Mouse (Mus musculus): ENCODE results near the gene Btn2a2. TPM values are rescaled to one million over a fixed set of nuclear protein-coding genes. Genes with fewer than 3 reads are reported as not detected.

Gene Btn2a2
- polyA plus RNA-seq, 1 experiment from 2014 or later: 0.14 TPM

DNA sequence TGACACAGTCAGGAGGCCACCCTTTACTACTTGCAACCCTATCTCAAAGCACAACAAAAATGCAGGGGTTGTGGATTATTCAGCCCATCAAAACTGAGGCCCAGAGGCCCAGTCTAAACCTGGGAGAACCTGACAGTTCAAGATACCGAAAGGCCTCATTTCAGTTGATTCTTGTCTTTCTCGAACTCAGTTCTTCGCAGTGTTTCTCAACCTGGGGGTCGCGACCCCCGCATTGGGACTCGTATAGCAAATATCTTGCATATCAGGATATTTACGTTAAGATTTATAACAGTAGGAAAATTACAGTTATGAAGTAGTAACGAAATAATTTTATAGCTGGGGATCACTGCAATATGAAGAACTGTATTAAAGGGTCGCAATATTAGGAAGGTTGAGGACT is 37.2 kb upstream of the Btn2a2 start:
- WGBS: 2% methylated on average over 10 of the region's 10 CpGs
- Histone ChIP-seq H3K27ac (ENCODE audit: low read depth) (no peak overlapping the region), H3K9me3 (ENCODE audit: control insufficient read depth, low read length) (no peaks in the 10 kb centered on the region), H3K4me2 (ENCODE audit: low read length) (peak overlapping the region; percentile 62), H3K36me3 (ENCODE audit: control insufficient read depth, insufficient read depth, low read length) (no peaks in the 10 kb centered on the region), H3K9ac (ENCODE audit: low read length) (no peak overlapping the region), H3K4me1 (replicated peaks; ENCODE audit: control insufficient read depth, insufficient read depth, low read length) (0 out of 2 replicates have a peak, but pooled peaks cover 8% of the 10 kb centered on the region), H3K27me3 (replicated peaks; ENCODE audit: control insufficient read depth, insufficient read depth, low read length) (no peaks in the 10 kb centered on the region), H3K4me3 (ENCODE audit: low read depth, low read length) (peak overlapping the region; percentile 47)
- DNase-seq (ENCODE audit: low spot score): peak; percentile 70
- ATAC-seq (replicated peaks; ENCODE audit: low FRiP score, low TSS enrichment, low read depth): no peak

DNA sequence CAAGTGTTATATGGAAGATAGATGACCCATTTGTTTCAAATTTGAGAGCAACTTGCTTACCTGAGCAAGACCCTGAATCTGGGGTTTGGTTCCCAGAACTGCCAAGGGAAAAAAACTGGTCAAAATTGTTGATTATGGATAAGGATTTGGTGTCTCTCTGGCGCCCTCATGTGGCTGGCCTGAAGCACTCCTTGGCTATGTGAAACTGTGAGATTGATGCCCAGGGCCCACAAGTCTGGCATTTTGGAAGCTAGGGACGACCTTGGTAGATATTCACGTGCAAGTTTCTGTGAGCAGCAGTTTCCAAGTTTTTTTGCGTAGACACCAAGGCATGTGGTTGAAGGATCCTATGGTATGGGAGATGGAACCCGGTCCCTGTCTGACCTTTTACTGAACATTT is 36.0 kb upstream of the Btn2a2 start:
- no peaks in the 10 kb centered on the region for H3K36me3 ChIP-seq (ENCODE audit: control insufficient read depth, insufficient read depth, low read length)
- 0 out of 2 replicates have a peak, but pooled peaks cover 8% of the 10 kb centered on the region for H3K4me1 ChIP-seq (replicated peaks; ENCODE audit: control insufficient read depth, insufficient read depth, low read length)
- no peak overlapping the region for H3K4me3 ChIP-seq (ENCODE audit: low read depth, low read length)
- H3K9ac ChIP-seq (ENCODE audit: low read length): no peak overlapping the region
- no peak overlapping the region for H3K4me2 ChIP-seq (ENCODE audit: low read length)
- peak; percentile 93 for DNase-seq (ENCODE audit: low spot score)
- 8% methylated on average over 5 of the region's 5 CpGs for WGBS
- no peak overlapping the region for H3K27ac ChIP-seq (ENCODE audit: low read depth)
- no peaks in the 10 kb centered on the region for H3K27me3 ChIP-seq (replicated peaks; ENCODE audit: control insufficient read depth, insufficient read depth, low read length)
- no peaks in the 10 kb centered on the region for H3K9me3 ChIP-seq (ENCODE audit: control insufficient read depth, low read length)
- ATAC-seq (replicated peaks; ENCODE audit: low FRiP score, low TSS enrichment, low read depth): no peak

DNA sequence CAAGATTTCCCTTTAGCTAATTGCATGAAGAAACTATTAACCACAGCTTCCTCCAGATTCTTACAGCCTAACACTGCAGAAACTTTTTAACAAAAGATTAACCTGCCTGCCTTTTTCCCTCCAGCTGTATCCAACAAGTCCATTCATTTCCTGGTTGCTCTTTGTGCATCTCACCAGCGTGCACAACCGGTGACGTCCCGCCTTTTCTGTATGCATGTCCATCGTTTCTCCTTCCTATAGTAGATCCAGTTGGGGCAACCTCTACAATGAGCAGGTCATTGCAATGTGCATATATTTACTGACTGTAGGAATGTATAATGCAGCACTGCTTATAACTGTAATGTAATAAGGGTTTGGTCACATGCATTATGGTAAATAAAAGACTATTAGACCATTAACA is 35.3 kb upstream of the Btn2a2 start:
- no peak for DNase-seq (ENCODE audit: low spot score)
- H3K36me3 ChIP-seq (ENCODE audit: control insufficient read depth, insufficient read depth, low read length): no peaks in the 10 kb centered on the region
- H3K4me2 ChIP-seq (ENCODE audit: low read length): no peak overlapping the region
- H3K27ac ChIP-seq (ENCODE audit: low read depth): no peak overlapping the region
- no peak for ATAC-seq (replicated peaks; ENCODE audit: low FRiP score, low TSS enrichment, low read depth)
- H3K9me3 ChIP-seq (ENCODE audit: control insufficient read depth, low read length): no peaks in the 10 kb centered on the region
- H3K27me3 ChIP-seq (replicated peaks; ENCODE audit: control insufficient read depth, insufficient read depth, low read length): no peaks in the 10 kb centered on the region
- no peak overlapping the region for H3K9ac ChIP-seq (ENCODE audit: low read length)
- WGBS: 55% methylated on average over 5 of the region's 5 CpGs
- H3K4me1 ChIP-seq (replicated peaks; ENCODE audit: control insufficient read depth, insufficient read depth, low read length): 0 out of 2 replicates have a peak, but pooled peaks cover 2% of the 10 kb centered on the region
- no peak overlapping the region for H3K4me3 ChIP-seq (ENCODE audit: low read depth, low read length)

DNA sequence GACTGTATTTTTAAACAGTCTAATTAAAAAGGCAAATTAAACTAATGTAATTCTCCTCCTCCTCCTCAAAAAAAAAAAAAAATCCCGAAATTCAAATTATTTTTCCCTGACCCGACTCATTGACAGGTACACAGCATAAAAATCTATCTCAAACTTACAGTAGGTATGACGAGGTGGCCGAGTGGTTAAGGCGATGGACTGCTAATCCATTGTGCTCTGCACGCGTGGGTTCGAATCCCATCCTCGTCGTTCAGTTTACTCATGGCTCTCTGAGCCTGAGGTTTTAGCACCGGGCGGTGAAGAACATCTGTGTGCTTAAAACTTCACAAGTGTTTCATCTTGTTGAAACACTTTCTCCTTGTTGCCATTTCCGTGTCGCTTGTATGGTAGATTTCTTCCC is 33.0 kb upstream of the Btn2a2 start:
- Histone ChIP-seq H3K9me3 (ENCODE audit: control insufficient read depth, low read length) (no peaks in the 10 kb centered on the region), H3K27ac (ENCODE audit: low read depth) (no peak overlapping the region), H3K4me1 (replicated peaks; ENCODE audit: control insufficient read depth, insufficient read depth, low read length) (no peaks in the 10 kb centered on the region), H3K27me3 (replicated peaks; ENCODE audit: control insufficient read depth, insufficient read depth, low read length) (no peaks in the 10 kb centered on the region), H3K4me2 (ENCODE audit: low read length) (peak overlapping the region; percentile 36), H3K36me3 (ENCODE audit: control insufficient read depth, insufficient read depth, low read length) (no peaks in the 10 kb centered on the region), H3K4me3 (ENCODE audit: low read depth, low read length) (no peak overlapping the region), H3K9ac (ENCODE audit: low read length) (no peak overlapping the region)
- 2% methylated on average over 14 of the region's 14 CpGs for whole genome bisulfite sequencing
- DNase-seq (ENCODE audit: low spot score): peak; percentile 87
- ATAC-seq (replicated peaks; ENCODE audit: low FRiP score, low TSS enrichment, low read depth): no peak

DNA sequence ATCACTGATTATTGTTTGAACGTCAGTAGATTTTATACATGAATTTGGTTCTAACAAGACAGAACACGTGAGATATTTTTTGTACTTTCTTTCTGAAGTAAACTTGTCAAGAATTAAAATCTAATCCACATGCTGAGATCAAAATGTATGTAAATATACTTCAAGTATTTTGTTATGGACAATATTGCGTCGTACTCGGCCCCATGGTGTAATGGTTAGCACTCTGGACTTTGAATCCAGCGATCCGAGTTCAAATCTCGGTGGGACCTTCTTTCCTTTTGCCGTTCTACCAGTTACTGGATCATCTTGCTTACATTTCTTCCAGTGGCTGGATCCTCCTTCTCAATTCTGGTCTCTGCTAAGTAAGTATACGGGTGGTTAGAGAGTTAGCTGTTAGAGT is 30.8 kb upstream of the Btn2a2 start:
- Histone ChIP-seq H3K27ac (ENCODE audit: low read depth) (0 out of 2 replicates have a peak overlapping the region, but pooled peaks have one; percentile 57), H3K9me3 (ENCODE audit: control insufficient read depth, low read length) (no peaks in the 10 kb centered on the region), H3K9ac (ENCODE audit: low read length) (peak overlapping the region; percentile 22; the same call in 1 of the 2 replicates), H3K27me3 (replicated peaks; ENCODE audit: control insufficient read depth, insufficient read depth, low read length) (no peaks in the 10 kb centered on the region), H3K4me1 (replicated peaks; ENCODE audit: control insufficient read depth, insufficient read depth, low read length) (0 out of 2 replicates have a peak, but pooled peaks cover 4% of the 10 kb centered on the region), H3K36me3 (ENCODE audit: control insufficient read depth, insufficient read depth, low read length) (no peaks in the 10 kb centered on the region), H3K4me3 (ENCODE audit: low read depth, low read length) (peak overlapping the region; percentile 70), H3K4me2 (ENCODE audit: low read length) (peak overlapping the region; percentile 93)
- WGBS: 0% methylated on average over 10 of the region's 10 CpGs
- peak; percentile 45; the same call in 1 of the 2 replicates for ATAC-seq (replicated peaks; ENCODE audit: low FRiP score, low TSS enrichment, low read depth)
- peak; percentile 92 for DNase-seq (ENCODE audit: low spot score)

DNA sequence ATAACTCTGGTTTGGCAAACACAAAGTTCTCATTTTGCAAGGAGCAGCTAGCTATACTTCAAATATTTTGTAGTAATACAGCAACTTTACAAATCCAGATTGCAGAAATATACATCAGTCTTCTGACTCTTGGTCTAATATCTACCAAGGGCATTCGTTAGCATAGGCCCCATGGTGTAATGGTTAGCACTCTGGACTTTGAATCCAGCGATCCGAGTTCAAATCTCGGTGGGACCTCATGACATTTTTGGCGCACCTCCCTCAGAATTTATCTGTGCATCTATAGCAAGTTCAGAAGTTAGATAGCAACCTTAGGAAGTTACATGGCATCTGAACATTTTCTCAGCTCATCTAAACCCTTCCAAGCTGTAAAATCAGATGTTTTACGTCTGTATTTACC is 30.2 kb upstream of the Btn2a2 start:
- WGBS: under 1% methylated on average over 6 of the region's 6 CpGs
- H3K9ac ChIP-seq (ENCODE audit: low read length): peak overlapping the region; percentile 22; the same call in 1 of the 2 replicates
- H3K27ac ChIP-seq (ENCODE audit: low read depth): 0 out of 2 replicates have a peak overlapping the region, but pooled peaks have one; percentile 57
- H3K27me3 ChIP-seq (replicated peaks; ENCODE audit: control insufficient read depth, insufficient read depth, low read length): no peaks in the 10 kb centered on the region
- ATAC-seq (replicated peaks; ENCODE audit: low FRiP score, low TSS enrichment, low read depth) (peak; percentile 65; the same call in 1 of the 2 replicates), DNase-seq (ENCODE audit: low spot score) (peak; percentile 93)
- no peaks in the 10 kb centered on the region for H3K9me3 ChIP-seq (ENCODE audit: control insufficient read depth, low read length)
- peak overlapping the region; percentile 70 for H3K4me3 ChIP-seq (ENCODE audit: low read depth, low read length)
- peak overlapping the region; percentile 93 for H3K4me2 ChIP-seq (ENCODE audit: low read length)
- no peaks in the 10 kb centered on the region for H3K36me3 ChIP-seq (ENCODE audit: control insufficient read depth, insufficient read depth, low read length)
- 0 out of 2 replicates have a peak, but pooled peaks cover 4% of the 10 kb centered on the region for H3K4me1 ChIP-seq (replicated peaks; ENCODE audit: control insufficient read depth, insufficient read depth, low read length)

DNA sequence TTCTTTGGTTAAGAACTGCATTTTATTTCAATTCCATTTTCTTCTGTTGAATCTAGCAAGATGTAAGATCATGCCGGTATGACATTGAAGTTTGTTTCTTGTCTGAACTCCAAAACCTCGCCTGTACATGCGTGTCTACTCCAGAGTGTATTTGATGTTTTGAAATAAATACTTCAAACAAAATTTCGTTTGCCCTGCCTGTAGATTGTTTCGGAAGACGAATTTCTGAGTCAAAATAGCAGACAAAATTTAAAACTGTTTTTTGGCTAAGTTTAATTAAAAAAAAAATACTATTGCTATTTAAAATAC is 29.6 kb upstream of the Btn2a2 start:
- H3K36me3 ChIP-seq (ENCODE audit: control insufficient read depth, insufficient read depth, low read length): no peaks in the 10 kb centered on the region
- 0 out of 2 replicates have a peak, but pooled peaks cover 4% of the 10 kb centered on the region for H3K4me1 ChIP-seq (replicated peaks; ENCODE audit: control insufficient read depth, insufficient read depth, low read length)
- no peak overlapping the region for H3K27ac ChIP-seq (ENCODE audit: low read depth)
- H3K27me3 ChIP-seq (replicated peaks; ENCODE audit: control insufficient read depth, insufficient read depth, low read length): no peaks in the 10 kb centered on the region
- WGBS: under 1% methylated on average over 6 of the region's 6 CpGs
- ATAC-seq (replicated peaks; ENCODE audit: low FRiP score, low TSS enrichment, low read depth) (no peak), DNase-seq (ENCODE audit: low spot score) (no peak)
- H3K9ac ChIP-seq (ENCODE audit: low read length): peak overlapping the region; percentile 43
- H3K4me3 ChIP-seq (ENCODE audit: low read depth, low read length): peak overlapping the region; percentile 70
- H3K9me3 ChIP-seq (ENCODE audit: control insufficient read depth, low read length): no peaks in the 10 kb centered on the region
- H3K4me2 ChIP-seq (ENCODE audit: low read length): peak overlapping the region; percentile 93

DNA sequence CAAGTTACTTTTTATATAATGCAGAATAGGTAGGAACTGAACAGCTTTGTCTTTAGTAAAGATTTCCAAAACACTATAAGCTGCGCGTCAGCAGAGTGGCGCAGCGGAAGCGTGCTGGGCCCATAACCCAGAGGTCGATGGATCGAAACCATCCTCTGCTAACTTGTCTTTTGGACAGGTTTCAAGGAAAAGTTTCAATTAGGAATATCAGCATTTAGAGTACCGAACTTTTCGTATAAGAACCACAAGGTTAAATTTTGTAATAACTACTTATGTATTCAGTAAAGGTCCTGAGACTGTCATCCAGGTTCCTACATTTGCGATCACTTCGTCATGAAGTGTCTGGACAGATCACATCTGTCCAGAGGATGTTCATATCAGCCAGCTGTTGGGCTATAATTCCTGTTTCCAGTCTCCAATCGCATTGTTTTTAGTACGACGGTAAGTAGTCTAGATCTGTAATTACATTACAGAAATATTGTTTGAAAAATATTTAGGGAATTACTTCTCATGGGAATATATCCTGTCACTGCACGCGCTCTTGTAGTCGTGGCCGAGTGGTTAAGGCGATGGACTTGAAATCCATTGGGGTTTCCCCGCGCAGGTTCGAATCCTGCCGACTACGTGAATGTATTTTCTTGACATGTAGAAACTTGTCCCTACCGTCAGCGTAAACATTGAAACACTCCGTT is 29.1 kb upstream of the Btn2a2 start:
- H3K9ac ChIP-seq (ENCODE audit: low read length): peak overlapping the region; percentile 48
- WGBS: under 1% methylated on average over 27 of the region's 27 CpGs
- H3K9me3 ChIP-seq (ENCODE audit: control insufficient read depth, low read length): no peaks in the 10 kb centered on the region
- peak overlapping the region; percentile 70 for H3K4me3 ChIP-seq (ENCODE audit: low read depth, low read length)
- peak overlapping the region; percentile 71 for H3K27ac ChIP-seq (ENCODE audit: low read depth)
- ATAC-seq (replicated peaks; ENCODE audit: low FRiP score, low TSS enrichment, low read depth) (peak; percentile 89), DNase-seq (ENCODE audit: low spot score) (peak; percentile 96)
- H3K4me2 ChIP-seq (ENCODE audit: low read length): peak overlapping the region; percentile 93
- H3K27me3 ChIP-seq (replicated peaks; ENCODE audit: control insufficient read depth, insufficient read depth, low read length): no peaks in the 10 kb centered on the region
- no peaks in the 10 kb centered on the region for H3K36me3 ChIP-seq (ENCODE audit: control insufficient read depth, insufficient read depth, low read length)
- H3K4me1 ChIP-seq (replicated peaks; ENCODE audit: control insufficient read depth, insufficient read depth, low read length): 0 out of 2 replicates have a peak, but pooled peaks cover 4% of the 10 kb centered on the region
